Mouse (Mus musculus) hindbrain, embryonic 16.5 days (tissue): ENCODE measurements around the gene Card11. TPM values are rescaled to one million over a fixed set of nuclear protein-coding genes. Genes with fewer than 3 reads are reported as not detected.

Experiments
- ATAC-seq: fragments of 200-750 bp; cut with Nextera tagmentation; 2 replicates; pipeline ENCODE4 v1.8.0; 2017; ENCODE audit warnings: moderate TSS enrichment, moderate library complexity
- H3K27ac ChIP-seq: fragments of 300-500 bp; sonication (generic); 2 replicates; pipeline ENCODE4 v1.5.1; 2014; ENCODE audit warnings: low read depth, mild to moderate bottlenecking, control low read depth, low read length, moderate library complexity
- H3K27me3 ChIP-seq: fragments of 300-500 bp; sonication (generic); replicated peaks from 2 replicates; pipeline ENCODE4 v1.6.1; 2014; ENCODE audit warnings: low read length; ENCODE audit not compliant: control insufficient read depth, insufficient read depth
- H3K36me3 ChIP-seq: fragments of 300-500 bp; sonication (generic); 2 replicates; pipeline ENCODE4 v1.6.1; 2014; ENCODE audit warnings: mild to moderate bottlenecking, low read length, moderate library complexity, mixed read lengths; ENCODE audit not compliant: control insufficient read depth, insufficient read depth
- H3K4me1 ChIP-seq: fragments of 300-500 bp; sonication (generic); 2 replicates; pipeline ENCODE4 v1.6.1; 2014; ENCODE audit warnings: low read depth, low read length; ENCODE audit not compliant: control insufficient read depth, insufficient read depth
- H3K4me2 ChIP-seq: fragments of 300-500 bp; sonication (generic); 2 replicates; pipeline ENCODE4 v1.6.1; 2014; ENCODE audit warnings: mild to moderate bottlenecking, low read length, control low read depth, moderate library complexity
- H3K4me3 ChIP-seq: fragments of 300-500 bp; sonication (generic); 2 replicates; pipeline ENCODE4 v1.5.1; 2014; ENCODE audit warnings: mild to moderate bottlenecking, low read length, control low read depth, moderate library complexity
- H3K9ac ChIP-seq: fragments of 300-500 bp; sonication (generic); 2 replicates; pipeline ENCODE4 v1.6.1; 2014; ENCODE audit warnings: low read depth, mild to moderate bottlenecking, control low read depth, low read length, moderate library complexity
- H3K9me3 ChIP-seq: fragments of 300-500 bp; sonication (generic); 2 replicates; pipeline ENCODE4 v1.6.1; 2014; ENCODE audit warnings: mild to moderate bottlenecking, low read length, moderate library complexity; ENCODE audit not compliant: control insufficient read depth
- WGBS: fragments of 180-500 bp; shearing (Covaris S2); extraction: QIAGEN DNeasy Blood & Tissue Kit; methylation state at CpG from one replicate; pipeline ENCODE4 v1.1.7; 2014; 5-methylcytosine and 5-hydroxymethylcytosine counted together
- polyA plus RNA-seq: library from polyadenylated mRNA; unstranded; fragments of >200 nt; fragmentation: Nextera tagmentation; extraction: Ambion mirVana; gene quantifications from 2 replicates; pipeline ENCODE4 v1.2.1, GENCODE M21; 2015

The Card11 gene
- polyA plus RNA-seq, 1 experiment from 2014 or later = 0.26 TPM

DNA sequence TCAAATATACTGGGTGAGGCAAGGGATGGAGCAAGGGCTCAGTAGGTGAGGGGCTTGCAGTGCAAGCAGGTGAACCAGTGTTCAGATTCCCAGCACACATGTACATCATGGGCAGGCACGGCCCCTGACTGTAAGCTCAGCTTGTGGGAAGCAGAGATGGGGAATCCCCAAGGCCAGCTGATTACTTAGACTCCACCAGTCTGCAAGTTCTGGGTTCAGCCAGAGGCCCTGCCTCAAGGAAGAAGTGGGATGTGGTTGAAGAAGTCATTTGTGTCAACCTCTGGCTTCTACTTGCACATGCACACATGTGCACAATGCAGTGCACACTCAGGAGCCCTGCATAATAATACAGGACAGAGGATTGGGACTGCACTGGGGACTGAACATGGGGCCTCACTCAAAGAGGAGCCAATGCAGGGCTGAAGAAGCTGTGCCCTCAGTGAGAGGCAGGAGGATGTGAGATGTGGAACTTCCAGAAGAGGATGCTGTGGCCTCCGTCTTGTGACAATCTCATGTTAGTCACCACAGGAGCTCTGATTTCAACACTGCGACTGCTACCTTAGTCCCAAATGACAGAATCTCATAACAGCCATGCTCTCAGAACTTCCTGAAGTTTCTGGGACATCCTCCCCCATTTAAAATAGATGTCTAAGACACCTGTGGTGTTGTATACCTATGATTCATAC lies 3.8 kb upstream of the Card11 start:
- no peak for ATAC-seq
- Histone ChIP-seq H3K4me1 (no peaks in the 10 kb centered on the region), H3K27me3 (no peaks in the 10 kb centered on the region), H3K4me2 (no peak overlapping the region), H3K27ac (no peak overlapping the region), H3K9me3 (no peaks in the 10 kb centered on the region), H3K4me3 (no peak overlapping the region), H3K9ac (no peak overlapping the region), H3K36me3 (no peaks in the 10 kb centered on the region)
- 92% methylated on average over 3 of the region's 3 CpGs for WGBS

DNA sequence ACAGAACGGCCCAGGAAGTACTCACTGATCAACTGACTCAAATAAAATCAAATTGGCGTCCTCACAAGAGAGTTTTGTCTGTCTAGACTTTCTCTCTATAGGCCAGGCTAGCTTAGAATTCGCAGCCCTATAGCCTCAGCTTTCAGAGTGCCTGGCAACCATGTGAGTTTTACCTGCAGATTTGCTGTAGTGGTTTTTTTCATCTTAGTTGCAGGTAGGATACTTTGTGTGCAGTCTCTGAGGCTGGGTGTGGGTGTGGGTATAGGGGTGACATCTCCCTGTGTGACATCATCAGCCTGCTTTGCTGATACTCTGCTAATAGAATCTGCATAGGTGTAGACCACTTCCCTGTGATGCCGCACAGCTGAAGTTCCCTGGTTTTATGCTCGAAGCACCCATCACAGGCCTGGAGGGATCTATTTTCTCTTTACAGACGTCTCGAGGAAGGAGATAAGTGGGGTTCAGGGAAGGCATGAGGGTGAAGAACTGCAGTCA lies 1.2 kb downstream of the Card11 start:
- no peaks in the 10 kb centered on the region for H3K9me3 ChIP-seq
- WGBS = 86% methylated on average over 7 of the region's 7 CpGs
- no peak overlapping the region for H3K27ac ChIP-seq
- H3K4me3 ChIP-seq = no peak overlapping the region
- no peak overlapping the region for H3K4me2 ChIP-seq
- H3K27me3 ChIP-seq = no peaks in the 10 kb centered on the region
- no peaks in the 10 kb centered on the region for H3K36me3 ChIP-seq
- H3K9ac ChIP-seq = no peak overlapping the region
- H3K4me1 ChIP-seq = no peaks in the 10 kb centered on the region
- ATAC-seq = no peak

- Histone ChIP-seq H3K9ac (no peak overlapping the region), H3K27me3 (no peaks in the 10 kb centered on the region), H3K9me3 (no peaks in the 10 kb centered on the region), H3K36me3 (no peaks in the 10 kb centered on the region), H3K4me3 (no peak overlapping the region), H3K4me2 (no peak overlapping the region), H3K27ac (no peak overlapping the region), H3K4me1 (no peaks in the 10 kb centered on the region)
- ATAC-seq = no peak
- WGBS = 80% methylated on average over 4 of the region's 4 CpGs
Measured at GRCm38 (mm10) chr5:140997767-140998166, 2.6 kb downstream of the Card11 start.

DNA sequence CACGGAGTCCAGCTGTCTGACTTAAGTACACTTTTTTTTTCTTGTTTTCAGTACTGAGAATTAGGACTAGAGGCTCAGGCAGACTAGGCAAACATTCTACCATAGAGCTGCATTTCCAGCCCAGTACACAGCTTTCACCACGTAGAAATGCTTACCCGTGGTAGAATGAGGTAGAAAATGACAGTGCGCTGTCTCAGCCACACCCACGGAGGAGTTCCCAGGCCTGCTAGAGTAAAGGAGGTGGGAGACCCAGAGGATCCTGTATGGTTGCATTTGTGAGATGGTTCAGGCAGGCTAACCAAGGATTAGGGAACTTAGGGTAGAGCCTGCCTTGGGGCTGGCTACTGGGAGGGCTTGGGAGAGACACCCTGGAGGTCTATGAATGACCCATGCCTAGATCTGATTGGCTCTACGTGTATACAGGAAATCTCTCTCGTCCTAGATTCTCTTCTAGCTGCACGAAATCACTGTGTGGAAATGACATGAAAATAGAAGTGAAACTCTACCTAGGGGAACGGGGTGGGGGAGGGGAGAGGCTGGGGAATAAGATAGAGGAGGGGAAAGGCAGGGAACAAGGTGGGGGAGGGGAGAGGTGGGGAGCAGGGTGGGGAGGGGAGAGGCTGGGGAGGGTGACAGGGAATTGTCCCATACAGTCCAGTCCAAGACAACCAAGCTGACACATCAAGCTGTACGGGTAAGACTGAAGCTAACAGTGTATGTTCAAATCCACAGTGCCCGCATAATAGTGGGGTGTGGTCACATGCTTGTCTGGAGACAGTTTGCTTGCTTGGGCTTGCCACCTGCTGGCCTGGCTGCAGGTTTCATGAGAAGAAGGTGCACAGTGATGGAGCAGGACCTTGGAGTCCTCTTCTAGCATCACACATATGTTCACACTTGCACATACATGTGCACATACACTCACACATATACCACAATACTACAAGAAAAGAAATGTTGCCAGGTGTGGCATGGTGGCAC lies 8.0 kb downstream of the Card11 start:
- H3K9ac ChIP-seq = no peak overlapping the region
- 78% methylated on average over 11 of the region's 11 CpGs for WGBS

DNA sequence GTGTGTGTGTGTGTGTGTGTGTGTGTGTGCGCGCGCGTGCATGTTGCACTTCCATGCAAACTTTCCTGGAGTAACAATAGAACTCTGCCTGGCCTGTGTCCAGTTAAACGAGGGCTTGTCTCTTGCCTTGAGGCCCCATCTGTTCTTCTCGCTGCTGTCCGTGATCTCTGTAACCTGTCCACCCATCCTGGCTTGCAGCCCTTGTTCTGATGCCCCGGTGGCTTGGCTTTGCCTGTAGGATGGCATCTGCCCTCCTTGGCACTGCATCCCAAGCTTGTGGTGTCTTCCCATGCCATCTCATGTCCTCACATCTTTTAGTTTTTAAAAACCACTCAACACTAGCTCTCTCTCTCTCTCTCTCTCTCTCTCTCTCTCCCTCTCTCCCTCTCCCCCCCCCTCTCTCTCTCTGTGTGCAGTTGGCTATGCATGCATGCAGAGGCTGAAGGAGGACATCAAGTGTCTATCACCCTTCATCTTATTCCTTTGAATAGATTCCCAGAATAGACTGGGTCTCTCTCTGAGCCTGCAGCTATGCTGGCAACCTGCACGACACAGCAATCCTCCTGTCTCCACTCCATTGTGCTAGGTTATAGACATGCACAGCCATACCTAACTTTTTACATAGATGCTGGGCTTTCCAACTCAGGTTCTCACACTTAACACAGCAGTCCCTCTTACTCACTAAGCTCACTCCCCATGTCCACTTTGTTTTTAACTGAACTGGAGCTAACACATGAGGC lies 14.9 kb downstream of the Card11 start:
- Histone ChIP-seq H3K4me1 (no peaks in the 10 kb centered on the region), H3K9me3 (no peaks in the 10 kb centered on the region)
- ATAC-seq = no peak

More for the DNA sequence above, 8.0 kb downstream of the Card11 start:
- H3K9me3 ChIP-seq = no peaks in the 10 kb centered on the region
- H3K4me1 ChIP-seq = no peaks in the 10 kb centered on the region
- no peak overlapping the region for H3K4me2 ChIP-seq
- H3K4me3 ChIP-seq = no peak overlapping the region
- no peaks in the 10 kb centered on the region for H3K36me3 ChIP-seq
- no peak overlapping the region for H3K27ac ChIP-seq
- ATAC-seq = no peak
- H3K27me3 ChIP-seq = no peaks in the 10 kb centered on the region

GRCm38 (mm10) chr5:140981370-140981805 lies 19.0 kb downstream of the Card11 start:
- ATAC-seq = no peak
- Histone ChIP-seq H3K36me3 (no peaks in the 10 kb centered on the region), H3K9ac (no peak overlapping the region)

More for the DNA sequence above, 14.9 kb downstream of the Card11 start:
- H3K4me2 ChIP-seq = no peak overlapping the region
- H3K27me3 ChIP-seq = no peaks in the 10 kb centered on the region
- no peaks in the 10 kb centered on the region for H3K36me3 ChIP-seq
- 85% methylated on average over 9 of the region's 9 CpGs for WGBS
- no peak overlapping the region for H3K27ac ChIP-seq
- no peak overlapping the region for H3K9ac ChIP-seq
- H3K4me3 ChIP-seq = no peak overlapping the region

DNA sequence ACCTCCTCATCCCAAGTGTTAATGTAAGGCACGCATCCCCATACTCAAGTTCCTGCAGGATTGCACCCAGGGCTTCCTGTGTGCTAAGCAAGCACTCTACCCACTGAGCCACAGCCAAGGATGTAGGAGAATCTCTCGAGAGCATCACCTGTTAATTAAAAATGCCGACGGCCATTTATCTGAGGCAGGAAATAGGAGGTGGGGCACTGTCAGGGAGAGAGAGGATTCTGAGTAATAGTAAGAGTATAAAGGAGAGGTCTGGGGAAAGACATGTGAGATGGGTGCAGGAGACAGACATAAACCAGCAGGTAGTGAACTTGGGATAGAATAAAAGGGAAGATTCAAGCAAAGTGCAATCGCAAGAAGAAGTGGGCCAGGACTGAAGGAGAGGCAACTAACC lies 19.6 kb downstream of the Card11 start:
- 83% methylated on average over 5 of the region's 5 CpGs for WGBS
- Histone ChIP-seq H3K27me3 (no peaks in the 10 kb centered on the region), H3K4me2 (no peak overlapping the region), H3K4me3 (no peak overlapping the region), H3K36me3 (no peaks in the 10 kb centered on the region), H3K9ac (no peak overlapping the region), H3K9me3 (no peaks in the 10 kb centered on the region), H3K4me1 (no peaks in the 10 kb centered on the region), H3K27ac (no peak overlapping the region)
- ATAC-seq = no peak

More at GRCm38 (mm10) chr5:140981370-140981805, 19.0 kb downstream of the Card11 start:
- no peak overlapping the region for H3K27ac ChIP-seq
- no peaks in the 10 kb centered on the region for H3K4me1 ChIP-seq
- no peak overlapping the region for H3K4me2 ChIP-seq
- H3K4me3 ChIP-seq = no peak overlapping the region
- H3K9me3 ChIP-seq = no peaks in the 10 kb centered on the region
- H3K27me3 ChIP-seq = no peaks in the 10 kb centered on the region
- 25% methylated on average over 6 of the region's 6 CpGs for WGBS

DNA sequence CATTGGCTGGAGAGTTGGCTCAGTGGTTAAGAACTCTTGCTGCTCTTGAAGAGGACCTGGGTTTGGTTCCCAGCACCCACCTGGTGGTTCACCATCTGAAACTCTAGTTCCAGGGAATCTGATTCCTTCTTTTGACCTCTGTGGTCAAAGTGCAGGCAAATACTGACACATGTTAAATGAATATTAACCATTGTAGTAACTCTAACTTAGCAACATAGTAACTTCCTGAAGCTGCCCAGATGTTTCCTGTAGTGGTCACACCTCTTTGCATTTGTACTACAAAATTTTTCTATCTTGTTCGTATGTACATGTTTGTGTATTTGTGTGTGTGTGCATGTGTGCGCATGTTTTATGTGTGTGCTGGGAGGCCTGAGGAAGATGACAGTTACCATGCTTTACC lies 20.3 kb downstream of the Card11 start:
- 91% methylated on average over 2 of the region's 2 CpGs for WGBS
- ATAC-seq = no peak
- no peaks in the 10 kb centered on the region for H3K4me1 ChIP-seq
- H3K4me3 ChIP-seq = no peak overlapping the region
- no peaks in the 10 kb centered on the region for H3K9me3 ChIP-seq
- H3K27me3 ChIP-seq = no peaks in the 10 kb centered on the region
- H3K27ac ChIP-seq = no peak overlapping the region
- no peak overlapping the region for H3K4me2 ChIP-seq
- no peak overlapping the region for H3K9ac ChIP-seq
- no peaks in the 10 kb centered on the region for H3K36me3 ChIP-seq
